Mouse (Mus musculus) hindbrain, embryonic 13.5 days (tissue): ENCODE results near the gene Sf3b6. TPM values are rescaled to one million over a fixed set of nuclear protein-coding genes. Genes with fewer than 3 reads are reported as not detected.

Source experiments
- ATAC-seq: fragments of 200-750 bp; cut with Nextera tagmentation; 2 replicates; pipeline ENCODE4 v1.8.0; 2017; ENCODE audit warnings: moderate TSS enrichment; ENCODE audit not compliant: low FRiP score
- H3K27ac ChIP-seq: fragments of 300-500 bp; sonication (generic); 2 replicates; pipeline ENCODE4 v1.5.1; 2015; ENCODE audit warnings: inconsistent platforms, mild to moderate bottlenecking, moderate library complexity
- H3K27me3 ChIP-seq: fragments of 300-500 bp; sonication (generic); 2 replicates; pipeline ENCODE4 v1.6.1; 2015; ENCODE audit warnings: mild to moderate bottlenecking, inconsistent platforms
- H3K36me3 ChIP-seq: fragments of 300-500 bp; sonication (generic); 2 replicates; pipeline ENCODE4 v1.6.1; 2015; ENCODE audit warnings: mild to moderate bottlenecking, inconsistent platforms
- H3K4me1 ChIP-seq: fragments of 300-500 bp; sonication (generic); replicated peaks from 2 replicates; pipeline ENCODE4 v1.6.1; 2015; ENCODE audit warnings: inconsistent platforms
- H3K4me2 ChIP-seq: fragments of 300-500 bp; sonication (generic); 2 replicates; pipeline ENCODE4 v1.6.1; 2015; ENCODE audit warnings: inconsistent platforms, mild to moderate bottlenecking, moderate library complexity
- H3K4me3 ChIP-seq: fragments of 300-500 bp; sonication (generic); 2 replicates; pipeline ENCODE4 v1.5.1; 2015; ENCODE audit warnings: mild to moderate bottlenecking, inconsistent platforms
- H3K9ac ChIP-seq: fragments of 300-500 bp; sonication (generic); 2 replicates; pipeline ENCODE4 v1.6.1; 2015; ENCODE audit warnings: mild to moderate bottlenecking, inconsistent platforms
- H3K9me3 ChIP-seq: fragments of 300-500 bp; sonication (generic); 2 replicates; pipeline ENCODE4 v1.6.1; 2016; ENCODE audit warnings: inconsistent platforms
- WGBS: fragments of 180-500 bp; shearing (Covaris S2); methylation state at CpG from one replicate; pipeline ENCODE4 v1.1.7; 2015; 5-methylcytosine and 5-hydroxymethylcytosine counted together
- polyA plus RNA-seq: library from polyadenylated mRNA; unstranded; fragments of >200 nt; fragmentation: Nextera tagmentation; extraction: Ambion mirVana; gene quantifications from 2 replicates; pipeline ENCODE4 v1.2.1, GENCODE M21; 2015

Sf3b6 gene
- polyA plus RNA-seq, 1 experiment from 2014 or later, result 274 TPM

- peak overlapping the region; percentile 43; the same call in 1 of the 2 replicates for H3K4me3 ChIP-seq
- WGBS, result 77% methylated on average over 6 of the region's 6 CpGs
- H3K27ac ChIP-seq, result no peak overlapping the region
- ATAC-seq, result no peak
- peaks cover 12% of the 10 kb centered on the region for H3K4me1 ChIP-seq
- 0 out of 2 replicates have a peak overlapping the region, but pooled peaks have one; percentile 74 for H3K9ac ChIP-seq
- no peaks in the 10 kb centered on the region for H3K9me3 ChIP-seq
- H3K27me3 ChIP-seq, result peaks cover 11% of the 10 kb centered on the region; the same call in 1 of the 2 replicates
- H3K4me2 ChIP-seq, result peak overlapping the region; percentile 86
- no peaks in the 10 kb centered on the region; the same call in 1 of the 2 replicates for H3K36me3 ChIP-seq
These were observed 56.2 kb downstream of the Sf3b6 start for GRCm38 (mm10) chr12:4873531-4873930.

- no peaks in the 10 kb centered on the region for H3K9me3 ChIP-seq
- peaks cover 7% of the 10 kb centered on the region for H3K36me3 ChIP-seq
- peak within 1 kb of the TSS; percentile 74 for H3K9ac ChIP-seq
- H3K4me2 ChIP-seq, result peak within 1 kb of the TSS; percentile 86
- WGBS, result 5% methylated on average over 24 of the region's 24 CpGs
- peaks cover 12% of the 10 kb centered on the region for H3K4me1 ChIP-seq
- no peak within 1 kb of the TSS for H3K27ac ChIP-seq
- peak; percentile 88 for ATAC-seq
- H3K27me3 ChIP-seq, result peaks cover 11% of the 10 kb centered on the region; the same call in 1 of the 2 replicates
- peak within 1 kb of the TSS; percentile 43 for H3K4me3 ChIP-seq
These were observed 57.0 kb downstream of the Sf3b6 start, which contains the start of gene Mfsd2b for GRCm38 (mm10) chr12:4874161-4874927. TSS of gene Mfsd2b (minus strand) at chr12:4874359.

GRCm38 (mm10) chr12:4875623-4876022 is 58.3 kb downstream of the Sf3b6 start:
- 86% methylated on average over 8 of the region's 8 CpGs for WGBS
- Histone ChIP-seq H3K27ac (no peak overlapping the region), H3K27me3 (peaks cover 11% of the 10 kb centered on the region; the same call in 1 of the 2 replicates), H3K9me3 (no peaks in the 10 kb centered on the region), H3K4me2 (no peak overlapping the region), H3K9ac (no peak overlapping the region), H3K4me3 (no peak overlapping the region), H3K36me3 (peaks cover 18% of the 10 kb centered on the region), H3K4me1 (peaks cover 12% of the 10 kb centered on the region)
- no peak for ATAC-seq

Other genes starting within 250 kb of the Sf3b6 start
- 16.2 and 16.6 TPM in 2 replicates for gene Itsn2, start 224.9 kb upstream of the Sf3b6 start, polyA plus RNA-seq
- not detected in 2 replicates for gene Gm3625, start 224.6 kb upstream of the Sf3b6 start, polyA plus RNA-seq
- 0.75 and 1.1 TPM in 2 replicates for gene Fam228a, start 79.1 kb upstream of the Sf3b6 start, polyA plus RNA-seq
- 12.0 and 12.1 TPM in 2 replicates for gene Pfn4, start 48.5 kb upstream of the Sf3b6 start, polyA plus RNA-seq
- 3.4 and 5.2 TPM in 2 replicates for gene Fam228b, start 48.3 kb upstream of the Sf3b6 start, polyA plus RNA-seq
- gene Fkbp1b, start 24.0 kb downstream of the Sf3b6 start, polyA plus RNA-seq, result 38.3 and 38.8 TPM in 2 replicates
- gene Wdcp, start 25.8 kb downstream of the Sf3b6 start, polyA plus RNA-seq, result 15.5 and 16.8 TPM in 2 replicates
- gene Mfsd2b, start 56.8 kb downstream of the Sf3b6 start, polyA plus RNA-seq, result 2.6 and 2.8 TPM in 2 replicates
- gene Ubxn2a, start 90.2 kb downstream of the Sf3b6 start, polyA plus RNA-seq, result 41.4 and 42.7 TPM in 2 replicates
- gene Atad2b, start 99.8 kb downstream of the Sf3b6 start, polyA plus RNA-seq, result 13.9 and 14.8 TPM in 2 replicates